Mouse (Mus musculus) heart, embryonic 12.5 days (tissue): ENCODE measurements around the gene Ptx4. TPM values are rescaled to one million over a fixed set of nuclear protein-coding genes. Genes with fewer than 3 reads are reported as not detected.

Experiments used
- ATAC-seq: fragments of 200-750 bp; cut with Nextera tagmentation; 2 replicates; pipeline ENCODE4 v1.8.0; 2017; ENCODE audit warnings: moderate TSS enrichment, moderate library complexity; ENCODE audit not compliant: insufficient number of reproducible peaks, low FRiP score
- H3K27ac ChIP-seq: fragments of 300-500 bp; sonication (generic); 2 replicates; pipeline ENCODE4 v1.5.1; 2016; ENCODE audit warnings: mild to moderate bottlenecking, moderate library complexity; ENCODE audit not compliant: poor library complexity, severe bottlenecking
- H3K27me3 ChIP-seq: fragments of 300-500 bp; sonication (generic); replicated peaks from 2 replicates; pipeline ENCODE4 v1.6.1; 2016; ENCODE audit warnings: mild to moderate bottlenecking, moderate library complexity
- H3K36me3 ChIP-seq: fragments of 300-500 bp; sonication (generic); 2 replicates; pipeline ENCODE4 v1.6.1; 2016; ENCODE audit warnings: mild to moderate bottlenecking, moderate library complexity
- H3K4me1 ChIP-seq: fragments of 300-500 bp; sonication (generic); replicated peaks from 2 replicates; pipeline ENCODE4 v1.6.1; 2016; ENCODE audit warnings: mild to moderate bottlenecking
- H3K4me2 ChIP-seq: fragments of 300-500 bp; sonication (generic); 2 replicates; pipeline ENCODE4 v1.6.1; 2016; ENCODE audit warnings: mild to moderate bottlenecking, moderate library complexity
- H3K4me3 ChIP-seq: fragments of 300-500 bp; sonication (generic); 2 replicates; pipeline ENCODE4 v1.5.1; 2016; ENCODE audit warnings: mild to moderate bottlenecking
- H3K9ac ChIP-seq: fragments of 300-500 bp; sonication (generic); 2 replicates; pipeline ENCODE4 v1.6.1; 2016; ENCODE audit warnings: mild to moderate bottlenecking, moderate library complexity
- H3K9me3 ChIP-seq: fragments of 300-500 bp; sonication (generic); replicated peaks from 2 replicates; pipeline ENCODE4 v1.6.1; 2016; ENCODE audit warnings: mild to moderate bottlenecking, moderate library complexity
- WGBS: fragments of 180-500 bp; shearing (Covaris S2); methylation state at CpG from one replicate; pipeline ENCODE4 v1.1.7; 2016; 5-methylcytosine and 5-hydroxymethylcytosine counted together
- polyA plus RNA-seq: library from polyadenylated mRNA; unstranded; fragments of >200 nt; fragmentation: Nextera tagmentation; extraction: Ambion mirVana; gene quantifications from 2 replicates; pipeline ENCODE4 v1.2.1, GENCODE M21; 2016

The Ptx4 gene
- 0.27 TPM in 1 of 2 replicates, not detected in the other for polyA plus RNA-seq

DNA sequence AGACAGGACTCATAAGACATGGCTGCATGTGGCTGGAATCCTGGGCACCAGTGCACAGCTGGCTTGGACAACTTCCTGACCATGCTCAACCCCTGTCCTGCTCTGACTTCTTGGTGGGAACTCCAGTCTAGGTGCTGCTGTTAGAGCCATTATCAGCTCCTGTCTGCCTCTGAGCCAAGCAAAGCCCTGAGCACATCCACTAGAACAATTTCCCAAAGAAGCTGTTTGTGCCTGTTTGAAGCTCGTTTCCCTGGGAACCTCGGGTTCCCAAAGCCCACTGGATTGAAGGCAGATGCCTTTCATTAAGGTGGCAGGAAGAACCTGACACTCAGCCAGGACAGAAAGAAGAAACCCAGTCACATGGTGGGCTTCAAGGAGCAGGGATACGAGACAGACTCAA, at the start of gene Ptx4:
Gene Ptx4 (plus strand): TSS at position 355 of the 400 bp plus-strand sequence.
- H3K9ac ChIP-seq: no peak within 1 kb of the TSS
- 29% methylated on average over 3 of the region's 3 CpGs for WGBS
- peaks cover 15% of the 10 kb centered on the region; the same call in 1 of the 2 replicates for H3K27me3 ChIP-seq
- H3K9me3 ChIP-seq: no peaks in the 10 kb centered on the region
- no peak within 1 kb of the TSS for H3K27ac ChIP-seq
- no peak within 1 kb of the TSS for H3K4me2 ChIP-seq
- H3K36me3 ChIP-seq: no peaks in the 10 kb centered on the region
- no peak for ATAC-seq
- peaks cover 5% of the 10 kb centered on the region; the same call in 1 of the 2 replicates for H3K4me1 ChIP-seq
- no peak within 1 kb of the TSS for H3K4me3 ChIP-seq

DNA sequence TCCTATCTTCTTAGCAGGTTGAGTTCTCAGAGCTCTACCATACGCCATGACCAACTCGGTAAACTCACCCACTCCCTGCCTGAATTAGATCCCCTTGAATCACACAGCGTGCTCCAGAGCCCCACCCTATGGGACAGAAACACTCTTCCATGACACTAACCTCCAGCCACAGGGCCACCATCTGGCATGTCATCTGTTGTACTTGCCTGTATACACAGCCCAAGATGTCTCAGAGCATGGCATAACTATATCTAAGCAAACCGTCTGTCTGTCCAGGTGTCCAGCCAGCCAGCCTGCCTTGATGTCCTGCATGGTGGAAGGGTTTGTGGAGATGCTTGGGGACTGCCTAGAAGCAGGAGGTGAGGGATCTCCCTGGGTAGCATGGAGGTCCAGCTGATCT, 43.7 kb upstream of the Ptx4 start:
- H3K9me3 ChIP-seq: no peaks in the 10 kb centered on the region
- H3K9ac ChIP-seq: 0 out of 2 replicates have a peak overlapping the region, but pooled peaks have one; percentile 25
- 0 out of 2 replicates have a peak overlapping the region, but pooled peaks have one; percentile 1 for H3K4me3 ChIP-seq
- H3K36me3 ChIP-seq: 0 out of 2 replicates have a peak, but pooled peaks cover 8% of the 10 kb centered on the region
- peaks cover 43% of the 10 kb centered on the region for H3K4me1 ChIP-seq
- H3K4me2 ChIP-seq: peak overlapping the region; percentile 60
- no peak for ATAC-seq
- H3K27me3 ChIP-seq: no peaks in the 10 kb centered on the region
- no peak overlapping the region for H3K27ac ChIP-seq
- 83% methylated on average over 4 of the region's 4 CpGs for WGBS

DNA sequence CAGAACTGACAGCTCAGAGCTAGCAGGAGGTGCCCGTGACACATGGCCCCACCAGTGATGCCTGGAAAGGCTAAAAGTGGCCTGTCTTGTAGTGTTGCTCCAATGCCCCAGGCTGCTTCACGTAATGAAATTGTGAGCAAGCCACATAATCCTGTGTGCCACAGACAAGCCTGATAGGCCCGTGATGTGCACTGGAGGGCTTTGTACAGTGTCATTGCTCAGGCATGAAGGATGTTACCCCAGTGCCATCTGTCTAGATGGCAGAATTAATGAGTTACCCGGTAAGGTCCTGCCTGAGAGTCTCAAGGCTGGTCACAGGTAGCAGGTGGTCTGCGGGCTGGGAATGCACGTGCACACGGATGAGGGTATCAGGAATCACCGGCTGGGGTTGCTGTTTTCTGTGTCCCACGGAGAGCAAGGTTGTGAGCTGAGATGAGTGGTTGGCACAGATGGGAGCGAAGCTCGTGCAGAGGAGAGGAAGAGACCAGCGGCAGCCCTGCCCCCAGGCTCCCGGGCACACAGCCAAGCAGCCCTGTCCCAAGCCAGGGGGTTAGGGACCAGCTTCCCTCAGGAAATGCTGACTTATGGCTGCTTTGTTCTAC, 42.7 kb upstream of the Ptx4 start:
- peak overlapping the region; percentile 60 for H3K4me2 ChIP-seq
- peak; percentile 41 for ATAC-seq
- H3K27me3 ChIP-seq: no peaks in the 10 kb centered on the region
- 0 out of 2 replicates have a peak, but pooled peaks cover 8% of the 10 kb centered on the region for H3K36me3 ChIP-seq
- H3K9ac ChIP-seq: no peak overlapping the region
- WGBS: 62% methylated on average over 13 of the region's 13 CpGs
- peak overlapping the region; percentile 20 for H3K4me3 ChIP-seq
- no peaks in the 10 kb centered on the region for H3K9me3 ChIP-seq
- H3K4me1 ChIP-seq: peaks cover 47% of the 10 kb centered on the region
- 0 out of 2 replicates have a peak overlapping the region, but pooled peaks have one; percentile 13 for H3K27ac ChIP-seq

DNA sequence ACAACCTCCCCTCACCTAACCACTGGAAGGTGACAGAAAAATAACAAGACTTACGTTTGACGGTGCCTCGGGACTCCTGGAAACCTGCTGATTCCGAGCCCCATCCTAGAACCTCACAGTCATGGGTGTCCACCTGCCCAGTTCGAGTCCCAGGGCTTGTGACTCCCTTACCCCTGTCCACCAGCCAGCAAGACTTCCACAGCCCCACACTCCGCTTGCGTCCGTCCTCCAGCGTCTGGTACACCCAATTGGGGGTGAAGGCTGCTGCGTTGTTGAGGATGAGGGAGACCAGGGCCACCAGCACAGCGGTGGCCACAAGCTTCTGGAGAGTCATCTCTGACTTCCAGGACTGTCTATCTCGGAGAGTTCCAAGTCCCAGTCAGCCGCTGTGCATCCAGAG, 40.4 kb upstream of the Ptx4 start:
- H3K36me3 ChIP-seq: 0 out of 2 replicates have a peak, but pooled peaks cover 8% of the 10 kb centered on the region
- peaks cover 64% of the 10 kb centered on the region for H3K4me1 ChIP-seq
- H3K27me3 ChIP-seq: no peaks in the 10 kb centered on the region
- peak overlapping the region; percentile 50 for H3K4me3 ChIP-seq
- peak overlapping the region; percentile 60 for H3K4me2 ChIP-seq
- ATAC-seq: no peak
- H3K27ac ChIP-seq: peak overlapping the region; percentile 90
- H3K9ac ChIP-seq: peak overlapping the region; percentile 49
- 77% methylated on average over 13 of the region's 13 CpGs for WGBS
- H3K9me3 ChIP-seq: no peaks in the 10 kb centered on the region

DNA sequence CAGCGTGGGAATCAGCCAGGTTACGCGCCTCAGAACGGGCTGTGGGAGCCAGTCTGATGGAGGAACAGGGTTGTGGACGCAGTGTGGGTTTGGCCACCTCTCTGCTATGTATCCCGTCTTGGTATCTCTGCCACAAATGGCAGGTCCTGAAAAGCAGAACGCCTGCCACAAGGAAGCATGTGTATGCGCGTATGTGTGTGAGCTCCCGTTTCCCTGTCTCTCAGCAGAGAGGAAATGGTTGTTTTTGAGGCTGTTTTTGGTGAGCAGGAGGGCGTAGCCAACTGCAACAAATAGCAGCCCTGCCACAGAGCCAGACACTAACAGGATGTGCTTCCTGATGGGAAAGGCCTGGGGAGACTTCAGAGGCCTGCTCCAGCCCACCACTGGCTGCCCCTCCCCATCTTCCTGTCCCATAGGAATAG, 39.6 kb upstream of the Ptx4 start:
- peak overlapping the region; percentile 90 for H3K27ac ChIP-seq
- H3K27me3 ChIP-seq: no peaks in the 10 kb centered on the region
- H3K36me3 ChIP-seq: 0 out of 2 replicates have a peak, but pooled peaks cover 8% of the 10 kb centered on the region
- H3K9me3 ChIP-seq: no peaks in the 10 kb centered on the region
- peak overlapping the region; percentile 60 for H3K4me2 ChIP-seq
- WGBS: 57% methylated on average over 11 of the region's 11 CpGs
- H3K4me1 ChIP-seq: peaks cover 70% of the 10 kb centered on the region
- peak overlapping the region; percentile 50 for H3K4me3 ChIP-seq
- peak overlapping the region; percentile 49 for H3K9ac ChIP-seq
- ATAC-seq: peak; percentile 34; the same call in 1 of the 2 replicates

DNA sequence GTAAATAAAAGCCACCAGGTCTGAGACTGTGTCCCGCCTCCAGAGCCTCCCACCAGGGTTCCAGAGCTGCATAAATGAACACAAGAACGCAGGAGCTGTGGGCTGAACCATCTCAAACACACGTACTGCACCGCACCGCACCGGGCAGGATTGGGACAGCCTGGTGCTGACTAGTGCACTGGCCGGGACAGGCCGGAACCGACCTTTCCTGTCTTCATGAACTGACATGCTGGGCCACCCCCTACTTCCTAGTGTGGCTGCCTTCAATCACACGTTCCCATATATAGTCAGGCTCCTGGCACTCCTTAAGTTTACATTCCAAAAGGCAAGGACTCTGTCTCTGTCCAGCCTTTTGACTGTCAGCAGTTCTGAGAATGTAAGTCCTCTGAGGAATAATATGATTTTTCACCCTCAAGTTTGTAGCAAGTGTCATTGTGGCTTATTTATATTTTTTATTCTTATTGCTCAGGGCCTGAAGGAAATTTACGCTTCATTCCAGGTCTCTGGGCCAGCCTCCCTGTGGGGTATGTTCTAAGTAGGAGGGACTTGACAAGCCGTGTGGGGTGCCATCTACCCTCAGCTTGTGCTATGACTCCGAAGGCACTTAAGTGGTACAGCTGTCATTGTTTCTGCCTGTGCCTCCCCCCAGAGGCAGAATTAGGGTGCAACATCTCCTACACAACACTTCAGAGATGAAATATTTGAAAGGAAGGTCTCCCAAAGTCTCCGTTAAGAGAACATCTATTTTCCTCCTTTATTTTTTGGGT, 38.3 kb upstream of the Ptx4 start:
- no peaks in the 10 kb centered on the region for H3K36me3 ChIP-seq
- H3K27ac ChIP-seq: peak overlapping the region; percentile 90
- H3K4me2 ChIP-seq: peak overlapping the region; percentile 25
- H3K4me3 ChIP-seq: no peak overlapping the region
- peaks cover 66% of the 10 kb centered on the region for H3K4me1 ChIP-seq
- no peaks in the 10 kb centered on the region for H3K27me3 ChIP-seq
- peak; percentile 23; the same call in 1 of the 2 replicates for ATAC-seq
- 0 out of 2 replicates have a peak overlapping the region, but pooled peaks have one; percentile 34 for H3K9ac ChIP-seq
- no peaks in the 10 kb centered on the region for H3K9me3 ChIP-seq
- WGBS: 27% methylated on average over 14 of the region's 14 CpGs

DNA sequence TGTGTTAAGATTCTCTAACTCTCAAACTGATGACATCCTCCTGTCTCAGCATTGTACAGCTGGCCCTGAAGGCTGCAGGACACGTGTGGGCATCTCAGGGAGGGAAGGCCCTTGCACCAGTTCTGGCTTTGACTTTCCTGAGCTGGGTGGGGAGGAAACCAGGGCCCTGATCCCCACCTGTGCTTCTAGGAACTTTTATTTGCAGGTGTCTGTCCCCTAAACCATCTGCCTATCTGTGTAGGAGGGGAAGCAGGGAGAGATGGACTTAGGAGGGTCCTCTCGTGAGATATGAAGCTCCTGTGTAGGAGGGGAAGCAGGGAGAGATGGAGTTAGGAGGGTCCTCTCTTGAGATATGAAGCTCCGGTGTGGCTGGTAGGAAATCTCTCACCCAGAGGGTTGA, 37.7 kb upstream of the Ptx4 start:
- Histone ChIP-seq H3K36me3 (0 out of 2 replicates have a peak, but pooled peaks cover 2% of the 10 kb centered on the region), H3K4me3 (no peak overlapping the region), H3K4me1 (peaks cover 60% of the 10 kb centered on the region), H3K4me2 (no peak overlapping the region), H3K27ac (peak overlapping the region; percentile 90), H3K27me3 (no peaks in the 10 kb centered on the region), H3K9ac (no peak overlapping the region), H3K9me3 (no peaks in the 10 kb centered on the region)
- no peak for ATAC-seq
- WGBS: 40% methylated on average over 3 of the region's 3 CpGs

DNA sequence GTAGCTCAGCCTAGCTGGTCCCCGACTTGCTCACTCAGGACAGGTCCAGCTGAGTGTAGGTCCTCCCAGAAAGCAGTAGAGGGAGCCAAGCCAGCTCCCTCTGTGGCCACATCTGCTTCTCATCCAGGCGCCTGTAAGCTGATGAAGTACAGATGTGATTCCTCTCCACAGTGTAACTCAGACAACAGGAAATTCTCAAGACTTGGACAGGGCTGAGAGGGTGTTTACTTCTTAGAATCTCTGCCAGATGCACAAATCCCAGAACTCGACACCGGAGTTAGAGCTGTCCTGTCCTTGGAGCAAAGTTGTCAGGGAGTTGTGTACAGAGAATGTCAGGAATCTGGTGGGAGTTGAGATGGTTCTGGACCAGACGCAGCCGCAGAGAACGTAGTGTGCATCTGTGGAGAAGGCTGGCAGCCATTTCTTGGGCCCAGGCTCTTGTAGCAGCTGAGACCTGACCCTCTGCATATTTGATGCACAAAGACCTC, 37.1 kb upstream of the Ptx4 start, which contains the start of gene Tmem204:
Gene Tmem204 (minus strand): TSS at position 148 of the 488 bp plus-strand sequence.
- H3K4me2 ChIP-seq: no peak within 1 kb of the TSS
- H3K4me1 ChIP-seq: peaks cover 57% of the 10 kb centered on the region
- H3K36me3 ChIP-seq: 0 out of 2 replicates have a peak, but pooled peaks cover 2% of the 10 kb centered on the region
- no peaks in the 10 kb centered on the region for H3K27me3 ChIP-seq
- ATAC-seq: peak; percentile 77
- no peak within 1 kb of the TSS for H3K9ac ChIP-seq
- no peak within 1 kb of the TSS for H3K4me3 ChIP-seq
- H3K9me3 ChIP-seq: no peaks in the 10 kb centered on the region
- WGBS: 11% methylated on average over 7 of the region's 7 CpGs
- H3K27ac ChIP-seq: peak within 1 kb of the TSS; percentile 90

DNA sequence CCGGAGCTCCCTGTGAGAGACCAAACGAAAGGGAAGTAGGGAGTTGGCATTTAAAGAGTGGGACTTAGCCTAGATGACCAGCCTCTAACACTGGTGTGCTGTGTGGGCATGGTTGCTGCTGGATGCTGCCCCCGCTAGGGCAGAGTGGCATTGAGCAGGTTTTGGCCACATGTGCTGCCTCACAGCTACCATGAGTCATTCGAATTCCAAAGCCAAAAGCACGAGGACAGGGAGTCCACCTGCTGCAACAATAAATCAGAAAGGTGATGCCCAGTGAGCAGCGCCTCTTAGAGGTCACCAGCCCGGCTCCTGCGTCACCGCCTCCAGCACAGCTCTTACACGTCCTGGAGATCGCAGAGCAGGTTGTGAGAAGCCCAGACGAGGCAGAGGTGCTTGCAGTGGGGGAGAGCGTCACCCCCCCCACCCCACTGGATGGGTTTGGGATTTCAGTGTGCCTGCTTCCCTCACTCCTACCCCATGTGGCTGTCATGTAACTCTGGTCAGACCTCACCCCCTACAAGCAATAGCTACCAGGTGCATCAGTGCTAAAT, 35.6 kb upstream of the Ptx4 start:
- Histone ChIP-seq H3K27me3 (no peaks in the 10 kb centered on the region), H3K4me3 (no peak overlapping the region), H3K9ac (no peak overlapping the region), H3K36me3 (peaks cover 2% of the 10 kb centered on the region; the same call in 1 of the 2 replicates), H3K27ac (no peak overlapping the region), H3K9me3 (no peaks in the 10 kb centered on the region), H3K4me2 (no peak overlapping the region), H3K4me1 (peaks cover 60% of the 10 kb centered on the region)
- 86% methylated on average over 13 of the region's 13 CpGs for WGBS
- no peak for ATAC-seq

DNA sequence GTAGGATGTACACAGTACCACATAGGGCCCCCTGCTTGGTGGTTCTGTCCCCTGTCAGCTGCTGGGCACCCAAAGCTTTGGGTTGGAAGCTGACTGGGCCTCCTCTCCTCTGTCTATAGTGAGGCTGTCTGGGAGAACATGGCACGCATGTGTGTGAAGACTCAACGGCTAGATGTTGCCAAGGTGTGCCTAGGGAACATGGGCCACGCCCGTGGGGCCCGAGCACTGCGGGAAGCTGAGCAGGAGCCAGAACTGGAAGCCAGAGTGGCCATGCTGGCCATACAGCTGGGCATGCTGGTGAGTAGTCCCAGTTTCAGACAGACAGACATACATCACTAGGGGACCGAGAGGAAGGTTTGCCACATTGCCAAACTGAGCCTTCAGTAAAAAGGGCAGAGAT, 33.8 kb upstream of the Ptx4 start:
- H3K4me2 ChIP-seq: no peak overlapping the region
- H3K4me1 ChIP-seq: peaks cover 47% of the 10 kb centered on the region
- H3K27me3 ChIP-seq: no peaks in the 10 kb centered on the region
- no peak overlapping the region for H3K4me3 ChIP-seq
- no peak overlapping the region for H3K27ac ChIP-seq
- 89% methylated on average over 7 of the region's 7 CpGs for WGBS
- H3K9ac ChIP-seq: no peak overlapping the region
- no peak for ATAC-seq
- peaks cover 2% of the 10 kb centered on the region; the same call in 1 of the 2 replicates for H3K36me3 ChIP-seq
- H3K9me3 ChIP-seq: no peaks in the 10 kb centered on the region
